Mouse (Mus musculus): ENCODE results near the gene Tmem50b.

Gene Tmem50b

DNA sequence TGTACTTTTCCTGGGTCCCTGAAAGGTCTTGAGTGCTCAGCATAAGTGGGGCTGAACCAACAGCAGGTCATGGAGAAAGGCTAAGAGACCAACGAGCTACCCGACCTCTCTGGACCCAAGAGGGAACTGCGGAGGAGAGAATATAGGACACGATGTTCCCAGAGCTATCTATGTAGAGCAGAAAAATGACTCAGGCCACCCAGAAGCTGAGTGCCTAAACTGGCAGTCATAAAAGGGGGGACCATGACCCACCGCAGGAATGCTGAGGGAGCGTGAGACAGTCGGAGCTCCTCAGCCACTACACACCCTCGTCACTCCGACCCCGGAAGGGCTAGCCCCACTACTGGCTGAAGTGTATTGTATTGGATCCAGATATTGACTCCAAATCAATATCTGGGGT lies 28.6 kb downstream of the Tmem50b start:
- in situ Hi-C loops (cut with MboI, MseI), result loop anchor here in 1 of 2 experiments (10.0 kb wide), 1 partner anchor 644 kb away; no protein-coding TSS in a partner anchor

DNA sequence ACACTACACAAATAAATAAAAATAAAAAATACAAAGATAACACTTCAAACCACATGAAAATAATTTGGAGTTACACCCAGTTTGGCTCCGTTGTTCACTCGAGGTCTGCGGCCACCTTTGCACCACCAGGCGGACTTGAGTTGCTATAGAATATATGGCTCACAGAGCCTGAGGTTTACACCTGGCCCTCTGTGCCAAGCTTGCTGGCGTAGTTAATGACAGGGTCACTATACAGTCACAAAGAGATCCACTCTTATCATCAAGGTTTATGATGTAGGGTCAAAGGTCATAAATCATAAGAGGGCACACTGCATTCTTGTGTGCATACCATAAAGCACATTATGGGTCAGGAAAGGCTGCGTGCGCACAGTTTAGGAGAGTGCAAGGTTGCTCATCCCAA lies 31.6 kb downstream of the Tmem50b start:
- in situ Hi-C loops (cut with MboI, MseI), result loop anchor here in 1 of 2 experiments (10.0 kb wide), 1 partner anchor 641 kb away; no protein-coding TSS in a partner anchor

DNA sequence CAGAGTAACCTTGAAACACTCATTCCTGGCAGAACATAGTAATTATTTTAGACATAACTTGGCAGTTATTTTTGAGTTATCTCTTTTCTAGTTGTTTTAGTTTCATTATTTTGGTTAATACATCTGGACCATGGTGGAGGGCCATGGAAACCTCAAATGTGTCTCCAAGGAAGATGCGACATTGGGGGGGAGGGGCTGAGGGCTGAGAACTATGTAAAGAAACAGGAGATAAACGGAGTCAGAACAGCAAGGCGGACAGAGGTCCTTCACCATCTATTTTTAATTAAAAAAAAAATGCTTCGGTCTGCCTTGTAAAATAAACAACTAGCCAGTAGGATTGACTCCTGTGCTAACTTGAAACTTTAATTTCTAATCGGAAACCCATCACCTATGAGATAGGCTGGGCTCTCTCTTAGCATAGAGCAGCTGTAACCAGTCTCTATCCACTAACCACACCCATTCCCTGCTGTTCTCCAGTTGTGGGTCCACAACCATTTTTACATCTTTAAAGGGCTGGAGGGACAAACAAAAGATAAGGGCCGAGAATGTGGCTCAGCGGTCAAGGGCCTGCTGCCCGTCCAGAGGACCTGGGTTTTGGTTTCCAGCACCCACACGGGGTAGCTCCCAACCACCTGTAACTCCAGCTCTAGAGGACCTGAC lies 32.2 kb downstream of the Tmem50b start:
- in situ Hi-C loops (cut with MboI, MseI), result loop anchor here in 1 of 2 experiments (10.0 kb wide), 1 partner anchor 641 kb away; no protein-coding TSS in a partner anchor

GRCm38 (mm10) chr16:91564580-91565291 lies 32.9 kb downstream of the Tmem50b start:
- in situ Hi-C loops (cut with MboI, MseI), result loop anchor here in 1 of 2 experiments (5.0 to 10.0 kb wide), 2 partner anchors 58 to 640 kb away; no protein-coding TSS in a partner anchor

DNA sequence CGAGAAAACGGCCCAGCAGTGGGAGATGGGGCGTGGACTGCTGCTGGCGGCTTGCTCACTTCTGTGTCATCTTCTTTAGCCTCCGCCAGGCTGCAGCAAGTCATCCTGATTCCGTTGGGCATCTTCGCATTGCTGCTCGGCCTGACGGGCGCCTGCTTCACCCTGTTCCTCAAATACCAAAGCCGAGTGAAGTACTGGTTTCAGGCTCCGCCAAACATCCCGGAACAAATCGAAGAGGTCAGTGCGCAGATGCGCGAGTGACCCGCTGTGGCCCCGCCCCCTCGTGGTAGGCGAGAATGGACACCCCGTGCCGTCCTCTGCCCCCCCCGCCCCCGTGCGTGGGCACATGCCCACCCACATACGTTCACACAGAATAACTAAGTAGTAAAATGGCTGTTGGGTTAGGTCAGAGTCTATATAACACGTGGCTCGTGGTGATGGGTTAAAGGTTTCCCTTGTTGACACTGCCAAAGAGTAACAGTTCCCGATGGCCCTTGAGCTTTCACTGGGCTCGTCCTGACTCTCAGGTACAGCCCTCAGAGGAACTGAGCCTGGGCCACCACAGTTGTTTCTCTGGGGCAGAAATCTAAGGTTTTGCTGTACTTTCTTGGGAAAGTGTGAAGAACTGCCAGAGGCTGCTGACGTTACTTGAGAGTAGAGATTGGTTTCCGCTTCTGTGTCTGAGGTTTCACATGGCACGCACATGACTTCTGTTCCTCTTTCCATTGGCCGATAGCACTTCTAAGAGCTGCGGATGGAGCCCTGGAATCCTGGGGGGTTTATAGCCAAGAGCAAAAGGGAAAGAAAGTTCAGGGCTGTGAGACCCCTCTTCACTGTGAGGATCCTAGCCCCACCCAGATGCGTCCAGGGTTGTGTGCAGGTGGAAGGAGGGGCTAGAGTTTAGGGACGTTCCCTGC lies 35.8 kb downstream of the Tmem50b start:
- in situ Hi-C loops (cut with MboI, MseI), result loop anchor here in 1 of 2 experiments (5.0 to 10.0 kb wide), 2 partner anchors 61 to 637 kb away; no protein-coding TSS in a partner anchor

DNA sequence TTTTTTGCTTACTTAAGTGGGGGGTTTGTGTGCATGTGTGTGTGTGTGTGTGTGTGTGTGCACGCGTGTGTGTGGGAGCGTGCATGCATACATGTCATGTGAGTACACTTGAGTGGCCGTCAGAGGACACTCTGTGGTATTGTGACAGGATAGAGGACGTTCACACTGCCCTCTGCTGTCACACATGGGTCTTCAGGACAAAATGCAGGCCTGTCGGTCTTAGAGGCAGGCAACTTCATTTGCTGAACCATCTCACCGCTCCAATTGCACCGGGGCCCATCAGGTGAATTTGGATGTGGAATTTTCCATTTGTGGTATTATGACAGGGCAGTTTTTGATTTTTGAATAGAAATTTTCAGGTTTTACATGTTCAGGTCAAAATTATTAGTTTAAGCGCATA lies 36.5 kb downstream of the Tmem50b start:
- in situ Hi-C loops (cut with MboI, MseI), result loop anchor here in 1 of 2 experiments (5.0 to 10.0 kb wide), 2 partner anchors 61 to 636 kb away; no protein-coding TSS in a partner anchor

DNA sequence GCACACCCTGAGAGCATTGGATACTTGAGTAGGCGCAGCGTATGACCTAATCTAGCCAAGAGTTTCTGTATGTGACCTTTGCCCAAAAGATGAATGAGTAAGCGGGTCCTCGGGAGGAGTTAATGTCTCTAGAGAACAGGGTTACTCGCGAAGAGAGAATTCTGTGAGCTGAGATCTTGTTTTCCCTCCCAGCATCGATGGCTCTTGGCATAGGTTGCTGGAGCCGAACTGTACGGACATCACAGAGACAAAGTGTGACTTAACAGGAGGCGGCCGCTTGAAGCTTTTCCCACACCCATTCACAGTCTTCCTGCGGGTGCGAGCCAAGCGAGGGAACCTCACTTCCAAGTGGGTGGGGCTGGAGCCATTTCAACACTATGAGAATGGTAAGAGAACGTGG lies 39.9 kb downstream of the Tmem50b start:
- in situ Hi-C loops (cut with MboI, MseI), result loop anchor here in 1 of 2 experiments (5.0 kb wide), 1 partner anchor 45 kb away; no protein-coding TSS in a partner anchor

GRCm38 (mm10) chr16:91557214-91557613 lies 40.4 kb downstream of the Tmem50b start:
- in situ Hi-C loops (cut with MboI, MseI), result loop anchor here in 1 of 2 experiments (5.0 kb wide), 1 partner anchor 45 kb away; no protein-coding TSS in a partner anchor

- in situ Hi-C loops (cut with MboI, MseI), result loop anchor here in 1 of 2 experiments (5.0 kb wide), 1 partner anchor 44 kb away; no protein-coding TSS in a partner anchor
Measured at GRCm38 (mm10) chr16:91556659-91557058, 40.9 kb downstream of the Tmem50b start.

DNA sequence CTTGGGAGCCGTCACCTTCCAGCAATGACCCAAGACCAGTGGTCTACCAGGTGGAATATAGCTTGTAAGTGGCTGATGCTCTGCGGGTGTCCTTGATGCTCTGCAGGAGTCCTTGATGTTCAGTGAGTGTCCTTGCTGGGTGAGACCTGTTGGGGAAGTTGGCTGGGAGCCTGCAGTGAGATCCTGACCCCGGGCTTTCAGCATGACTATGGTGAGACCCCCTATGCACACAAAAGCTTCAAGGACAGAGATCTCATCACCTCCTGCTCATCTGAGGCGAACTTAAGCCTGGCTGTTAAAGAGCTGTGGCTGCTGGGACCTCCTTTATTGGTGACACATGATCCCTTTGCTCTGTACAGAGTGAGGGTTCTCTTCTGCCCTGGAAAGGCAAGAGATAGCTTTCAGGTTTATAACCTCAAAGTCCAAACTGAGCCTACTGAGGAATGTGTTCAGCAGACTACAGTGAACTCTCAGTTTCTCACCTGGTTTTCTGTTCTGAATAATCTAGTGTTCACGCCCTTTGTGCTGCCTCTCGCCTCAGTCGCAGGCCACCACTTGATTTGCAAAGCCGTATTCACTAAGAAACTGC lies 42.5 kb downstream of the Tmem50b start:
- in situ Hi-C loops (cut with MboI, MseI), result loop anchor here in 1 of 2 experiments (5.0 kb wide), 1 partner anchor 43 kb away; no protein-coding TSS in a partner anchor

DNA sequence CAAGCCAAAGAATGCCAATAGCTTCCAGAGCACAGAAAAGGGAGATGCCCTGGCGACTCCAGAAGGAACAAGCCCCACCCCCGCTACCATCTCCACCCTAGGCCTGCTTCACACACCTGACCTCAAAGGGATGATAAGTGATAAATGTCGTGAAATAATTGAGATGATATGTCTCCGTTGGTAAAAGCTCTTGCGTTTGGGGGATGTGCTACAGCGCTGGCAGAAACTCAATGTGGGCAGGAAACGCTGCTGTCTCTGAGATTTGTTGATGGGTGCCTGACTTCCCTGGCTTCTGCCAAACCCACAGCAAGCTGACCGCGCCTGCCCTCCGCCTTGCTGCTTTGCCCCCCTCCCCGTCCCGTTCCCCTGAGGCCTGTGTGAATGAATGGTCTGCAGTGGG lies 44.0 kb downstream of the Tmem50b start:
- in situ Hi-C loops (cut with MboI, MseI), result no loop called here

- in situ Hi-C loops (cut with MboI, MseI), result no loop called here
Measured at GRCm38 (mm10) chr16:91552072-91552471, 45.5 kb downstream of the Tmem50b start.

DNA sequence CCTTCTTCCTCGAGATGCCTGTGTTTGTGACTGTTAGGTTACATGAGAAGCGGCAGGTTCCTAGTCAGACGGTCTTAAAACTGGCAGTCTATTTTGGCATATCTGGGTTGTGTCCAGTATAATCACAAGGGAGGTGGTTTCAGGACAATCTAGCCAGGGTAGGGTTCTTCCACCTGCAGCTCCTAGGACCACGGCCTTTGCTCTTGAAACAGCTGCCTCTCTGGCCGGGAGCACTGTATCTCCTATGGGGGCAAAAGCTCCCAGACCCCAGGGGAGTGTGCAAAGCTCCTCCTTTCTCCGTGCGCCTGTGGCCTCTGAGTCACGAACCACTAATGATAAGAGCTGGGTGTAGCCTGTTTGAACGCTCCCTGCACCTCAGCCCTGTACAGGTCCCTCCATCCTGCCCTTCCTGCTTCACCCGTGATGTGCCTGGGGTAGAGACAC lies 46.5 kb downstream of the Tmem50b start:
- in situ Hi-C loops (cut with MboI, MseI), result no loop called here

- in situ Hi-C loops (cut with MboI, MseI), result loop anchor here (10.0 kb wide), 3 partner anchors 375 to 925 kb away; partner anchors contain the start of gene Synj1 (in 1 of the 2)
Measured at GRCm38 (mm10) chr16:91549616-91550015, 48.0 kb downstream of the Tmem50b start.

GRCm38 (mm10) chr16:91548996-91549395 lies 48.6 kb downstream of the Tmem50b start:
- in situ Hi-C loops (cut with MboI, MseI), result loop anchor here (10.0 kb wide), 3 partner anchors 376 to 924 kb away; partner anchors contain the start of gene Synj1 (in 1 of the 2)

DNA sequence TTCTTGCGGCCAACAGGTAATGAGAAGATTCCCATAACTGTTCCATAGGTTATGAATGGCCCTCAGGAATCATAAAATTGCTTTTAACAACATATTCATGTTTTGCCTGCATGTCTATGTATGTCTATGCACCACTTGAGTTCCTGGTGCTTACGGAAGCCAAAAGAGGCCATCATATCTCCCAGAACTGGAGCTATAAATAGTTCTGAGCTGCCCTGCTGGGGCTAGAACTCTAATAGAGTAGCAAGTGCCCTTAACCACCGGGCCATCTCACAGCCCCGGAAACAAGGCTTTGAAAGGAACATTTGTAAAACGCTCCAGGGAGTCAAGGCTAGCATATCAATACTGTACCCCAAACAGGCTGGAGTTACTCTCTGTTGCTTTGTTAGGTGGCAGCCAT lies 49.0 kb downstream of the Tmem50b start:
- in situ Hi-C loops (cut with MboI, MseI), result loop anchor here (10.0 kb wide), 3 partner anchors 376 to 924 kb away; partner anchors contain the start of gene Synj1 (in 1 of the 2)

- in situ Hi-C loops (cut with MboI, MseI), result loop anchor here (10.0 kb wide), 3 partner anchors 377 to 923 kb away; partner anchors contain the start of gene Synj1 (in 1 of the 2)
Measured at GRCm38 (mm10) chr16:91547974-91548373, 49.6 kb downstream of the Tmem50b start.

GRCm38 (mm10) chr16:91546836-91547741 lies 50.5 kb downstream of the Tmem50b start, which contains the start of gene Ifngr2:
Ifngr2 (plus strand) TSS chr16:91547072.
- in situ Hi-C loops (cut with MboI, MseI), result loop anchor here (10.0 kb wide), 3 partner anchors 378 to 922 kb away; partner anchors contain the start of gene Synj1 (in 1 of the 2)

DNA sequence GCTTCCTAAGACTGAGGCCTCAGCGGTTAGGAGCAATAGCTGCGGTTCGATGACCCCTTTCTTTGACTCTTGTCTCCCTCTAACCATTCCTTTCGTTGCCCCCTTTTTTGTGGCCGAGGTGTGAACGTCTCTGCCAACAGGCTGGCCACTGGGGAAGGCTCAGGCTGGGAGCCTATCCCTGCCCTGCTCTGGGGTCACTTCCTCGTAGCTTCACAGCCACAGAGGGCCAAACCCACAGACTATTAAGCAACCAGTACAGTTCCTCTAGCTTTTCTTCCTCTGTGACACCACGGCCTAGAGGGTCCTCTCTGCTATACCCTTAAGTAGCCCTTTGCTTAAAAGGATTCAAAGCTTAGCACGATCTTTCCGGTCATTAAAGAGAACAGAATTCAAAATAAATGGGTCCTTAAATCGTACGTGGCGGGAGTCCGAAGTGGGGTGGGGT lies 51.2 kb downstream of the Tmem50b start:
- in situ Hi-C loops (cut with MboI, MseI), result loop anchor here (10.0 kb wide), 3 partner anchors 378 to 922 kb away; partner anchors contain the start of gene Synj1 (in 1 of the 2)
